Mouse (Mus musculus): ENCODE results near the gene Khk. TPM values are rescaled to one million over a fixed set of nuclear protein-coding genes. Genes with fewer than 3 reads are reported as not detected.

Gene Khk
- polyA plus RNA-seq, 1 experiment from 2014 or later: 12.4 TPM

- 78% methylated on average over 6 of the region's 6 CpGs for WGBS
- Histone ChIP-seq H3K4me2 (peak overlapping the region; percentile 79), H3K27ac (no peak overlapping the region), H3K9ac (no peak overlapping the region), H3K9me3 (replicated peaks) (no peaks in the 10 kb centered on the region), H3K4me1 (replicated peaks) (peaks cover 27% of the 10 kb centered on the region), H3K4me3 (no peak overlapping the region), H3K27me3 (no peaks in the 10 kb centered on the region), H3K36me3 (peaks cover 4% of the 10 kb centered on the region; the same call in 1 of the 2 replicates)
- ATAC-seq (replicated peaks; ENCODE audit: insufficient number of reproducible peaks, insufficient read depth, low FRiP score, low read depth): no peak
Measured at GRCm38 (mm10) chr5:30923119-30923518, 1.9 kb downstream of the Khk start.

GRCm38 (mm10) chr5:30924614-30925013 lies 3.4 kb downstream of the Khk start:
- Histone ChIP-seq H3K4me1 (replicated peaks) (peaks cover 28% of the 10 kb centered on the region), H3K27me3 (no peaks in the 10 kb centered on the region), H3K4me3 (no peak overlapping the region), H3K9ac (no peak overlapping the region), H3K27ac (no peak overlapping the region), H3K4me2 (no peak overlapping the region), H3K9me3 (replicated peaks) (no peaks in the 10 kb centered on the region), H3K36me3 (no peaks in the 10 kb centered on the region)
- ATAC-seq (replicated peaks; ENCODE audit: insufficient number of reproducible peaks, insufficient read depth, low FRiP score, low read depth): no peak
- WGBS: 76% methylated on average over 8 of the region's 8 CpGs

- H3K27ac ChIP-seq: no peak overlapping the region
- H3K4me3 ChIP-seq: no peak overlapping the region
- H3K36me3 ChIP-seq: no peaks in the 10 kb centered on the region
- 94% methylated on average over 5 of the region's 5 CpGs for WGBS
- no peak overlapping the region for H3K9ac ChIP-seq
- no peak overlapping the region for H3K4me2 ChIP-seq
- H3K27me3 ChIP-seq: no peaks in the 10 kb centered on the region
- peaks cover 27% of the 10 kb centered on the region for H3K4me1 ChIP-seq (replicated peaks)
- H3K9me3 ChIP-seq (replicated peaks): no peaks in the 10 kb centered on the region
- no peak for ATAC-seq (replicated peaks; ENCODE audit: insufficient number of reproducible peaks, insufficient read depth, low FRiP score, low read depth)
Measured at GRCm38 (mm10) chr5:30925217-30925616, 4.0 kb downstream of the Khk start.

- Histone ChIP-seq H3K4me2 (no peak overlapping the region), H3K27ac (no peak overlapping the region), H3K4me3 (no peak overlapping the region), H3K36me3 (no peaks in the 10 kb centered on the region), H3K27me3 (no peaks in the 10 kb centered on the region), H3K9me3 (replicated peaks) (no peaks in the 10 kb centered on the region), H3K4me1 (replicated peaks) (peaks cover 21% of the 10 kb centered on the region), H3K9ac (no peak overlapping the region)
- WGBS: 72% methylated on average over 2 of the region's 2 CpGs
- ATAC-seq (replicated peaks; ENCODE audit: insufficient number of reproducible peaks, insufficient read depth, low FRiP score, low read depth): no peak
Measured at GRCm38 (mm10) chr5:30926073-30926472, 4.8 kb downstream of the Khk start.

- Histone ChIP-seq H3K27me3 (no peaks in the 10 kb centered on the region), H3K4me2 (peak overlapping the region; percentile 37), H3K4me1 (replicated peaks) (peaks cover 10% of the 10 kb centered on the region), H3K36me3 (no peaks in the 10 kb centered on the region), H3K9ac (no peak overlapping the region), H3K4me3 (no peak overlapping the region), H3K9me3 (replicated peaks) (no peaks in the 10 kb centered on the region), H3K27ac (no peak overlapping the region)
- 43% methylated on average over 7 of the region's 7 CpGs for WGBS
- ATAC-seq (replicated peaks; ENCODE audit: insufficient number of reproducible peaks, insufficient read depth, low FRiP score, low read depth): no peak; the same call in 1 of the 2 replicates
Measured at GRCm38 (mm10) chr5:30927945-30928529, 6.8 kb downstream of the Khk start.

GRCm38 (mm10) chr5:30930121-30930520 lies 8.9 kb downstream of the Khk start:
- ATAC-seq (replicated peaks; ENCODE audit: insufficient number of reproducible peaks, insufficient read depth, low FRiP score, low read depth): no peak
- 43% methylated on average over 4 of the region's 4 CpGs for WGBS
- Histone ChIP-seq H3K4me3 (no peak overlapping the region), H3K9me3 (replicated peaks) (no peaks in the 10 kb centered on the region), H3K27ac (no peak overlapping the region), H3K27me3 (no peaks in the 10 kb centered on the region), H3K9ac (no peak overlapping the region), H3K36me3 (no peaks in the 10 kb centered on the region), H3K4me2 (no peak overlapping the region), H3K4me1 (replicated peaks) (peaks cover 9% of the 10 kb centered on the region)

- 79% methylated on average over 6 of the region's 6 CpGs for WGBS
- no peak overlapping the region for H3K9ac ChIP-seq
- H3K27me3 ChIP-seq: no peaks in the 10 kb centered on the region
- no peak overlapping the region for H3K4me2 ChIP-seq
- peaks cover 9% of the 10 kb centered on the region for H3K4me1 ChIP-seq (replicated peaks)
- no peak overlapping the region for H3K4me3 ChIP-seq
- H3K9me3 ChIP-seq (replicated peaks): no peaks in the 10 kb centered on the region
- no peaks in the 10 kb centered on the region for H3K36me3 ChIP-seq
- no peak overlapping the region for H3K27ac ChIP-seq
- ATAC-seq (replicated peaks; ENCODE audit: insufficient number of reproducible peaks, insufficient read depth, low FRiP score, low read depth): no peak
Measured at GRCm38 (mm10) chr5:30930846-30931245, 9.6 kb downstream of the Khk start.

- no peak overlapping the region for H3K9ac ChIP-seq
- no peak overlapping the region for H3K4me3 ChIP-seq
- H3K36me3 ChIP-seq: no peaks in the 10 kb centered on the region
- ATAC-seq (replicated peaks; ENCODE audit: insufficient number of reproducible peaks, insufficient read depth, low FRiP score, low read depth): no peak
- H3K4me1 ChIP-seq (replicated peaks): peaks cover 9% of the 10 kb centered on the region
- no peak overlapping the region for H3K27ac ChIP-seq
- H3K4me2 ChIP-seq: no peak overlapping the region
- H3K27me3 ChIP-seq: no peaks in the 10 kb centered on the region
- no peaks in the 10 kb centered on the region for H3K9me3 ChIP-seq (replicated peaks)
- 59% methylated on average over 4 of the region's 4 CpGs for WGBS
Measured at GRCm38 (mm10) chr5:30931378-30931777, 10.1 kb downstream of the Khk start.

- 54% methylated on average over 5 of the region's 5 CpGs for WGBS
Measured at GRCm38 (mm10) chr5:30933705-30934104, 12.5 kb downstream of the Khk start.

GRCm38 (mm10) chr5:30934725-30935461 lies 13.7 kb downstream of the Khk start:
- Histone ChIP-seq H3K36me3 (no peaks in the 10 kb centered on the region), H3K4me3 (no peak overlapping the region), H3K9ac (no peak overlapping the region), H3K4me2 (no peak overlapping the region), H3K9me3 (replicated peaks) (no peaks in the 10 kb centered on the region), H3K27ac (no peak overlapping the region), H3K27me3 (no peaks in the 10 kb centered on the region), H3K4me1 (replicated peaks) (peaks cover 7% of the 10 kb centered on the region)
- 89% methylated on average over 5 of the region's 5 CpGs for WGBS
- no peak for ATAC-seq (replicated peaks; ENCODE audit: insufficient number of reproducible peaks, insufficient read depth, low FRiP score, low read depth)

More at GRCm38 (mm10) chr5:30933705-30934104, 12.5 kb downstream of the Khk start:
- H3K27me3 ChIP-seq: no peaks in the 10 kb centered on the region
- H3K36me3 ChIP-seq: no peaks in the 10 kb centered on the region
- H3K9me3 ChIP-seq (replicated peaks): no peaks in the 10 kb centered on the region
- H3K27ac ChIP-seq: no peak overlapping the region
- H3K4me1 ChIP-seq (replicated peaks): peaks cover 7% of the 10 kb centered on the region
- no peak overlapping the region for H3K9ac ChIP-seq
- no peak overlapping the region for H3K4me2 ChIP-seq
- ATAC-seq (replicated peaks; ENCODE audit: insufficient number of reproducible peaks, insufficient read depth, low FRiP score, low read depth): no peak
- H3K4me3 ChIP-seq: no peak overlapping the region

GRCm38 (mm10) chr5:30943004-30943403 lies 21.8 kb downstream of the Khk start:
- H3K27ac ChIP-seq: no peak overlapping the region
- no peak for ATAC-seq (replicated peaks; ENCODE audit: insufficient number of reproducible peaks, insufficient read depth, low FRiP score, low read depth)
- no peak overlapping the region for H3K4me3 ChIP-seq
- 94% methylated on average over 2 of the region's 2 CpGs for WGBS
- H3K4me2 ChIP-seq: no peak overlapping the region
- peaks cover 9% of the 10 kb centered on the region; the same call in 1 of the 2 replicates for H3K27me3 ChIP-seq
- no peaks in the 10 kb centered on the region for H3K36me3 ChIP-seq
- no peak overlapping the region for H3K9ac ChIP-seq
- no peaks in the 10 kb centered on the region for H3K9me3 ChIP-seq (replicated peaks)
- H3K4me1 ChIP-seq (replicated peaks): peaks cover 7% of the 10 kb centered on the region

- WGBS: 84% methylated on average over 6 of the region's 6 CpGs
Measured at GRCm38 (mm10) chr5:30944344-30944743, 23.1 kb downstream of the Khk start.

More at GRCm38 (mm10) chr5:30944344-30944743, 23.1 kb downstream of the Khk start:
- Histone ChIP-seq H3K4me1 (replicated peaks) (peaks cover 13% of the 10 kb centered on the region), H3K4me2 (no peak overlapping the region), H3K4me3 (no peak overlapping the region), H3K9me3 (replicated peaks) (no peaks in the 10 kb centered on the region), H3K27ac (no peak overlapping the region), H3K36me3 (no peaks in the 10 kb centered on the region), H3K9ac (no peak overlapping the region), H3K27me3 (peaks cover 9% of the 10 kb centered on the region; the same call in 1 of the 2 replicates)
- no peak for ATAC-seq (replicated peaks; ENCODE audit: insufficient number of reproducible peaks, insufficient read depth, low FRiP score, low read depth)

Data from heart, embryonic 15.5 days (tissue).